Mouse (Mus musculus): ENCODE data around the gene Htr1f. TPM values are rescaled to one million over a fixed set of nuclear protein-coding genes. Genes with fewer than 3 reads are reported as not detected.

Gene Htr1f
- polyA plus RNA-seq, 1 experiment from 2014 or later = 0.67 TPM

- H3K36me3 ChIP-seq (ENCODE audit: control insufficient read depth, insufficient read depth) = no peaks in the 10 kb centered on the region
- H3K9me3 ChIP-seq (ENCODE audit: control insufficient read depth, low read length) = no peaks in the 10 kb centered on the region
- no peak overlapping the region for H3K9ac ChIP-seq (replicated peaks; ENCODE audit: low read depth, low read length)
- no peak overlapping the region for H3K4me3 ChIP-seq (replicated peaks; ENCODE audit: low read length)
- H3K4me2 ChIP-seq (ENCODE audit: low read length) = no peak overlapping the region
- H3K27ac ChIP-seq (ENCODE audit: low read length) = no peak overlapping the region
- H3K4me1 ChIP-seq (replicated peaks; ENCODE audit: control insufficient read depth, insufficient read depth, low read length) = no peaks in the 10 kb centered on the region
- no peak for ATAC-seq
- no peaks in the 10 kb centered on the region for H3K27me3 ChIP-seq (replicated peaks; ENCODE audit: control insufficient read depth, insufficient read depth, low read length)
- WGBS = 94% methylated on average over 6 of the region's 6 CpGs
Measured at GRCm38 (mm10) chr16:64987564-64987963, 118.1 kb downstream of the Htr1f start.

- Histone ChIP-seq H3K4me1 (replicated peaks; ENCODE audit: control insufficient read depth, insufficient read depth, low read length) (no peaks in the 10 kb centered on the region), H3K27ac (ENCODE audit: low read length) (no peak overlapping the region), H3K4me2 (ENCODE audit: low read length) (no peak overlapping the region), H3K4me3 (replicated peaks; ENCODE audit: low read length) (no peak overlapping the region), H3K27me3 (replicated peaks; ENCODE audit: control insufficient read depth, insufficient read depth, low read length) (no peaks in the 10 kb centered on the region), H3K9ac (replicated peaks; ENCODE audit: low read depth, low read length) (no peak overlapping the region), H3K36me3 (ENCODE audit: control insufficient read depth, insufficient read depth) (no peaks in the 10 kb centered on the region), H3K9me3 (ENCODE audit: control insufficient read depth, low read length) (no peaks in the 10 kb centered on the region)
- no peak for ATAC-seq
- WGBS = 70% methylated on average over 2 of the region's 2 CpGs
Measured at GRCm38 (mm10) chr16:64987049-64987448, 118.6 kb downstream of the Htr1f start.

GRCm38 (mm10) chr16:64974636-64975035 is 131.0 kb downstream of the Htr1f start:
- ATAC-seq = no peak
- H3K9me3 ChIP-seq (ENCODE audit: control insufficient read depth, low read length) = no peaks in the 10 kb centered on the region
- H3K4me3 ChIP-seq (replicated peaks; ENCODE audit: low read length) = no peak overlapping the region
- no peak overlapping the region for H3K4me2 ChIP-seq (ENCODE audit: low read length)
- no peaks in the 10 kb centered on the region for H3K36me3 ChIP-seq (ENCODE audit: control insufficient read depth, insufficient read depth)
- no peak overlapping the region for H3K27ac ChIP-seq (ENCODE audit: low read length)
- no peaks in the 10 kb centered on the region for H3K4me1 ChIP-seq (replicated peaks; ENCODE audit: control insufficient read depth, insufficient read depth, low read length)
- WGBS = 84% methylated on average over 5 of the region's 5 CpGs
- no peak overlapping the region for H3K9ac ChIP-seq (replicated peaks; ENCODE audit: low read depth, low read length)
- H3K27me3 ChIP-seq (replicated peaks; ENCODE audit: control insufficient read depth, insufficient read depth, low read length) = no peaks in the 10 kb centered on the region

GRCm38 (mm10) chr16:64973533-64974305 is 131.9 kb downstream of the Htr1f start:
- no peak for ATAC-seq
- H3K36me3 ChIP-seq (ENCODE audit: control insufficient read depth, insufficient read depth) = no peaks in the 10 kb centered on the region
- H3K9ac ChIP-seq (replicated peaks; ENCODE audit: low read depth, low read length) = no peak overlapping the region
- no peaks in the 10 kb centered on the region for H3K9me3 ChIP-seq (ENCODE audit: control insufficient read depth, low read length)
- no peak overlapping the region for H3K4me3 ChIP-seq (replicated peaks; ENCODE audit: low read length)
- no peak overlapping the region for H3K4me2 ChIP-seq (ENCODE audit: low read length)
- WGBS = 82% methylated on average over 4 of the region's 4 CpGs
- H3K4me1 ChIP-seq (replicated peaks; ENCODE audit: control insufficient read depth, insufficient read depth, low read length) = no peaks in the 10 kb centered on the region
- no peak overlapping the region for H3K27ac ChIP-seq (ENCODE audit: low read length)
- no peaks in the 10 kb centered on the region for H3K27me3 ChIP-seq (replicated peaks; ENCODE audit: control insufficient read depth, insufficient read depth, low read length)

- 98% methylated on average over 4 of the region's 4 CpGs for WGBS
- H3K4me3 ChIP-seq (replicated peaks; ENCODE audit: low read length) = no peak overlapping the region
- no peak overlapping the region for H3K27ac ChIP-seq (ENCODE audit: low read length)
- H3K4me1 ChIP-seq (replicated peaks; ENCODE audit: control insufficient read depth, insufficient read depth, low read length) = no peaks in the 10 kb centered on the region
- no peaks in the 10 kb centered on the region for H3K36me3 ChIP-seq (ENCODE audit: control insufficient read depth, insufficient read depth)
- H3K4me2 ChIP-seq (ENCODE audit: low read length) = no peak overlapping the region
- H3K27me3 ChIP-seq (replicated peaks; ENCODE audit: control insufficient read depth, insufficient read depth, low read length) = no peaks in the 10 kb centered on the region
- H3K9me3 ChIP-seq (ENCODE audit: control insufficient read depth, low read length) = no peaks in the 10 kb centered on the region
- no peak overlapping the region for H3K9ac ChIP-seq (replicated peaks; ENCODE audit: low read depth, low read length)
- ATAC-seq = no peak
Measured at GRCm38 (mm10) chr16:64961690-64962089, 144.0 kb downstream of the Htr1f start.

GRCm38 (mm10) chr16:64941646-64942195 is 163.9 kb downstream of the Htr1f start:
- H3K36me3 ChIP-seq (ENCODE audit: control insufficient read depth, insufficient read depth) = no peaks in the 10 kb centered on the region
- ATAC-seq = no peak
- H3K4me3 ChIP-seq (replicated peaks; ENCODE audit: low read length) = no peak overlapping the region
- H3K9ac ChIP-seq (replicated peaks; ENCODE audit: low read depth, low read length) = no peak overlapping the region
- H3K4me2 ChIP-seq (ENCODE audit: low read length) = no peak overlapping the region
- no peaks in the 10 kb centered on the region for H3K27me3 ChIP-seq (replicated peaks; ENCODE audit: control insufficient read depth, insufficient read depth, low read length)
- 86% methylated on average over 5 of the region's 5 CpGs for WGBS
- no peak overlapping the region for H3K27ac ChIP-seq (ENCODE audit: low read length)
- H3K9me3 ChIP-seq (ENCODE audit: control insufficient read depth, low read length) = no peaks in the 10 kb centered on the region
- H3K4me1 ChIP-seq (replicated peaks; ENCODE audit: control insufficient read depth, insufficient read depth, low read length) = no peaks in the 10 kb centered on the region

GRCm38 (mm10) chr16:64934793-64935192 is 170.9 kb downstream of the Htr1f start:
- ATAC-seq = no peak
- Histone ChIP-seq H3K9ac (replicated peaks; ENCODE audit: low read depth, low read length) (no peak overlapping the region), H3K9me3 (ENCODE audit: control insufficient read depth, low read length) (no peaks in the 10 kb centered on the region), H3K4me2 (ENCODE audit: low read length) (no peak overlapping the region), H3K4me3 (replicated peaks; ENCODE audit: low read length) (no peak overlapping the region), H3K27me3 (replicated peaks; ENCODE audit: control insufficient read depth, insufficient read depth, low read length) (no peaks in the 10 kb centered on the region), H3K27ac (ENCODE audit: low read length) (no peak overlapping the region), H3K36me3 (ENCODE audit: control insufficient read depth, insufficient read depth) (no peaks in the 10 kb centered on the region), H3K4me1 (replicated peaks; ENCODE audit: control insufficient read depth, insufficient read depth, low read length) (no peaks in the 10 kb centered on the region)
- 91% methylated on average over 1 of the region's 1 CpGs for WGBS

- no peaks in the 10 kb centered on the region for H3K4me1 ChIP-seq (replicated peaks; ENCODE audit: control insufficient read depth, insufficient read depth, low read length)
- no peak overlapping the region for H3K27ac ChIP-seq (ENCODE audit: low read length)
- no peaks in the 10 kb centered on the region for H3K27me3 ChIP-seq (replicated peaks; ENCODE audit: control insufficient read depth, insufficient read depth, low read length)
- H3K4me2 ChIP-seq (ENCODE audit: low read length) = no peak overlapping the region
- H3K9ac ChIP-seq (replicated peaks; ENCODE audit: low read depth, low read length) = no peak overlapping the region
- ATAC-seq = no peak
- 79% methylated on average over 1 of the region's 1 CpGs for WGBS
- no peaks in the 10 kb centered on the region for H3K9me3 ChIP-seq (ENCODE audit: control insufficient read depth, low read length)
- no peaks in the 10 kb centered on the region for H3K36me3 ChIP-seq (ENCODE audit: control insufficient read depth, insufficient read depth)
- no peak overlapping the region for H3K4me3 ChIP-seq (replicated peaks; ENCODE audit: low read length)
Measured at GRCm38 (mm10) chr16:64934011-64934410, 171.6 kb downstream of the Htr1f start.

- ATAC-seq = no peak
- H3K4me3 ChIP-seq (replicated peaks; ENCODE audit: low read length) = no peak overlapping the region
- H3K27me3 ChIP-seq (replicated peaks; ENCODE audit: control insufficient read depth, insufficient read depth, low read length) = no peaks in the 10 kb centered on the region
- no peaks in the 10 kb centered on the region for H3K36me3 ChIP-seq (ENCODE audit: control insufficient read depth, insufficient read depth)
- H3K4me1 ChIP-seq (replicated peaks; ENCODE audit: control insufficient read depth, insufficient read depth, low read length) = no peaks in the 10 kb centered on the region
- no peak overlapping the region for H3K9ac ChIP-seq (replicated peaks; ENCODE audit: low read depth, low read length)
- no peak overlapping the region for H3K27ac ChIP-seq (ENCODE audit: low read length)
- 57% methylated on average over 9 of the region's 9 CpGs for WGBS
- no peaks in the 10 kb centered on the region for H3K9me3 ChIP-seq (ENCODE audit: control insufficient read depth, low read length)
- H3K4me2 ChIP-seq (ENCODE audit: low read length) = no peak overlapping the region
Measured at GRCm38 (mm10) chr16:64923500-64923899, 182.2 kb downstream of the Htr1f start.

Measured in forebrain, embryonic 16.5 days (tissue).